Mouse (Mus musculus): ENCODE data around the gene Npas3. TPM values are rescaled to one million over a fixed set of nuclear protein-coding genes. Genes with fewer than 3 reads are reported as not detected.

The Npas3 gene
- 0.04 TPM in 1 of 2 replicates, not detected in the other for polyA plus RNA-seq (2012; rRNA removed)

DNA sequence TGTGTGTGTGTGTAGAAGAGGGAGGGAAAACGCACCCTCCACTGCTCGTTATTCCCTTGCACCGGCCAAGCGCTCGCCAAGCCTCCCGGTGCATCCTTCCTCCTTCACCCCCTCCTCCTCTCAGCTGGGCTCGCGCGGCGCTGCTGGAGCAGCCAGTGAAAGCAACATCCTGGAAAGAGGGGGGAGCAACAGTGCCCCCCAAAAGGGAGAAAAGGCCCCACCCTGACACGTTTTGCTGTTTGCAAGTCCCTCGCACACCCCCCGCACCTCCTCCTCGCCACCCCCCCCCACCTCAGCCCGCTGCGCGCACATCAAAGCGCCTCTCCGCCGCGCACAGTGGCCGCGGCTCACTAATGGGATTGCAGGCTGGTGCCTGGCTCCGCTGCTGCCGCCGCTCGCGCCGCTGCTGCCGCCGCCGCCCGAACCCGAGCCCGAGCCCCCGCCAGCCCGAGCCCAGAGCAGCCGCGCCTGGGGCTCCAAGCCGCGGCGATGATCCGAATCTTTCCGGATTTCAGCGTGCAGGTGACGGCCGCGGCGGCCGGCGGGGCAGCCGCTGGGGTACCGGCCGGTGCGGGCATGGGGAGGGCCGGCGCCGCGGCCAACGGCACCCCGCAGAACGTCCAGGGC lies at the start of gene Npas3:
Gene Npas3 (plus strand): TSS at position 577 of the 627 bp plus-strand sequence.
- no peak within 1 kb of the TSS for H3K4me3 ChIP-seq (ENCODE audit: control insufficient read depth, insufficient read depth, low read length)

DNA sequence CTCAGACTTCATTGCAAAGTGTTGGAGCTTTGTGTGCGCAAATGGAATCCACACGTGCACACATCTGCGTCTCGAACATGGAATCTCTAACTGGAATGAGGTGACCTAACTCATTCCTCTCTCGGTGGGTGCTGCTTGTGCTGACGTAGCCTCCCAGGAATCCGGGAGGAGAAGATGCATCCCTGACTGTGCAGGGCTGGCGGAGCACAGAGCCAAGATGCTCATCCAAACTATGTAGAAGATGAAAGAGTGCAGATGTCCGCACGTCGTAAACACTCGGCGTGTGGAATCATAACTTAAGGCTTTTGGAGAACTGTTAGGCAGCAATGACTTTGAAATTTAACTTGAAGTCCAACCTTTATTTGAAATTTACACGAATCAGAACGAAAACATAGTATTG lies 31.3 kb upstream of the Npas3 start:
- no peak for DNase-seq
- no peaks in the 10 kb centered on the region for H3K27me3 ChIP-seq (ENCODE audit: control insufficient read depth, insufficient read depth, low read length)
- no peak overlapping the region for H3K4me3 ChIP-seq (ENCODE audit: control insufficient read depth, insufficient read depth, low read length)
- WGBS, result 97% methylated on average over 15 of the region's 15 CpGs
- H3K36me3 ChIP-seq (ENCODE audit: control insufficient read depth, insufficient read depth, low read length), result no peaks in the 10 kb centered on the region
- TF ChIP-seq CTCF (IDR thresholded peaks at IDR 0.05; ENCODE audit: borderline replicate concordance, control insufficient read depth, extremely low read depth, insufficient read depth, low read length, poor library complexity), result no peak
- TF ChIP-seq POLR2A (IDR thresholded peaks at IDR 0.05; ENCODE audit: control insufficient read depth, extremely low read depth, insufficient read depth, low read length, poor library complexity), result no peak
- H3K4me1 ChIP-seq (replicated peaks; ENCODE audit: control insufficient read depth, insufficient read depth, low read length), result no peaks in the 10 kb centered on the region
- H3K27ac ChIP-seq (ENCODE audit: control insufficient read depth, insufficient read depth, low read length), result no peak overlapping the region

More for the DNA sequence above, at the start of gene Npas3:
- WGBS, result 1% methylated on average over 58 of the region's 62 CpGs
- Histone ChIP-seq H3K27me3 (ENCODE audit: control insufficient read depth, insufficient read depth, low read length) (peaks cover 6% of the 10 kb centered on the region; the same call in 1 of the 2 replicates), H3K36me3 (ENCODE audit: control insufficient read depth, insufficient read depth, low read length) (no peaks in the 10 kb centered on the region), H3K27ac (ENCODE audit: control insufficient read depth, insufficient read depth, low read length) (no peak within 1 kb of the TSS), H3K4me1 (replicated peaks; ENCODE audit: control insufficient read depth, insufficient read depth, low read length) (no peaks in the 10 kb centered on the region)
- TF ChIP-seq CTCF (IDR thresholded peaks at IDR 0.05; ENCODE audit: borderline replicate concordance, control insufficient read depth, extremely low read depth, insufficient read depth, low read length, poor library complexity) (no peak), POLR2A (IDR thresholded peaks at IDR 0.05; ENCODE audit: control insufficient read depth, extremely low read depth, insufficient read depth, low read length, poor library complexity) (no peak)
- no peak for DNase-seq

DNA sequence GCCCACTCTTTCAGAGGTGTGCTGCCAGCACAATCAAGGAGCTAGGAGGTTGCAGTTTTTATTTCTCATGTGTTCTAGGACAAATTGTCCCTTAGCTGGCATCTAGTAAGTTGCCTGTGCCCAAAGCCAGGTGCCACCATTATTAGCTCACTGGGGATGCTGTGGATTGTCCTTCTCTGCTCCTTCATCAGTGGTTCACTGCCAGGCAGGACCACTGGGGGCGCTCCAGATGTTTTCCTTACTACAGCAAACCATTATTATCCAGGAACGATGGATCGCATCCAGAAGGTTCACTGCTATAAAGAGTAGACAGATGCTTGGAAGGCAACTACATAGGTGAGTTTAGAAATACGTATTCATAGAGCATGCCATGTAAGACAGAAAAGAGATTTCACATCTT lies 25.7 kb upstream of the Npas3 start:
- Histone ChIP-seq H3K36me3 (ENCODE audit: control insufficient read depth, insufficient read depth, low read length) (no peaks in the 10 kb centered on the region), H3K27ac (ENCODE audit: control insufficient read depth, insufficient read depth, low read length) (no peak overlapping the region), H3K4me1 (replicated peaks; ENCODE audit: control insufficient read depth, insufficient read depth, low read length) (no peaks in the 10 kb centered on the region), H3K4me3 (ENCODE audit: control insufficient read depth, insufficient read depth, low read length) (no peak overlapping the region), H3K27me3 (ENCODE audit: control insufficient read depth, insufficient read depth, low read length) (no peaks in the 10 kb centered on the region)
- WGBS, result 77% methylated on average over 4 of the region's 4 CpGs
- TF ChIP-seq POLR2A (IDR thresholded peaks at IDR 0.05; ENCODE audit: control insufficient read depth, extremely low read depth, insufficient read depth, low read length, poor library complexity), result no peak
- no peak for TF ChIP-seq CTCF (IDR thresholded peaks at IDR 0.05; ENCODE audit: borderline replicate concordance, control insufficient read depth, extremely low read depth, insufficient read depth, low read length, poor library complexity)
- no peak for DNase-seq

DNA sequence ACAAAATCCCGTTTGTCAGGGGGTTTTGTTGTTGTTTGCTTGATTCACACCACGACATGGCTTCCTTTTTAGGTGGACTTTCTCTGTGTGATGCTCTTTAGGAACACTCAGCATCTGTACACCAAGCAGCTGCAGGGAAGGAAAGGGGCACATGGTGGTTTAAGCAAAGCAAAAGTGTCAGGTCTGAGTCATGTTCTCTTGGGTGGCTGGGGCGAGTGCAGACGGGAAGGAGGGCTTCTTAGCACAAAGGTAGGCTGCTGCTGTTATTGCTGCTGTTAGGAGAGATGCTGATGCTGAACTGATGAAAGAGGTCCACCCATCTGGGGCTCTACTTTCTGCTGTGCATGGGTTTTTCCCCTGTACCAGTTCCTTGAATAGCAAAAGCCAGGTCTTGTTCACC lies 21.1 kb upstream of the Npas3 start:
- no peaks in the 10 kb centered on the region for H3K27me3 ChIP-seq (ENCODE audit: control insufficient read depth, insufficient read depth, low read length)
- WGBS, result 44% methylated on average over 4 of the region's 4 CpGs
- H3K4me1 ChIP-seq (replicated peaks; ENCODE audit: control insufficient read depth, insufficient read depth, low read length), result no peaks in the 10 kb centered on the region
- no peak overlapping the region for H3K4me3 ChIP-seq (ENCODE audit: control insufficient read depth, insufficient read depth, low read length)
- DNase-seq, result no peak
- TF ChIP-seq POLR2A (IDR thresholded peaks at IDR 0.05; ENCODE audit: control insufficient read depth, extremely low read depth, insufficient read depth, low read length, poor library complexity), result no peak
- TF ChIP-seq CTCF (IDR thresholded peaks at IDR 0.05; ENCODE audit: borderline replicate concordance, control insufficient read depth, extremely low read depth, insufficient read depth, low read length, poor library complexity), result no peak
- H3K36me3 ChIP-seq (ENCODE audit: control insufficient read depth, insufficient read depth, low read length), result no peaks in the 10 kb centered on the region
- H3K27ac ChIP-seq (ENCODE audit: control insufficient read depth, insufficient read depth, low read length), result no peak overlapping the region

DNA sequence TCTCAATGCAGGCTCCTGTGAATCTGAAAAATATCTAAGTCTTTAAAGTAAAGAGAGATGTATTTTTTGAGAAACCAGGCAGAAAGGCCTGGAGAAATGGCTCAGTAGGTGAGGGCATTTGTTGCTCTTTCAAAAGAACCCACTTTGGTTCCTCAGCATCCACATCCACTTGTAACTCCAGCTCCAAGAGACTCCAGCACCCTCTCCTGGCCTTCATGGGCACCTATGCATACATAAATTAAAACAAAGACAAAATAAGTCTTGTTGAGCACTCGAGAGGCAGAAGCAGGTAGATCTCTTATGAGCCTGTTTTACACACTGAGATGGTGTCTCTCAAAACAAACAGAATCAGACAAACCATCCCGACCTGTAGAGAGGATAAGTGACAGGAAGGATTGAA lies 19.1 kb upstream of the Npas3 start:
- no peak overlapping the region for H3K4me3 ChIP-seq (ENCODE audit: control insufficient read depth, insufficient read depth, low read length)
- 53% methylated on average over 2 of the region's 2 CpGs for WGBS
- H3K27ac ChIP-seq (ENCODE audit: control insufficient read depth, insufficient read depth, low read length), result no peak overlapping the region
- TF ChIP-seq POLR2A (IDR thresholded peaks at IDR 0.05; ENCODE audit: control insufficient read depth, extremely low read depth, insufficient read depth, low read length, poor library complexity) (no peak), CTCF (IDR thresholded peaks at IDR 0.05; ENCODE audit: borderline replicate concordance, control insufficient read depth, extremely low read depth, insufficient read depth, low read length, poor library complexity) (no peak)
- no peaks in the 10 kb centered on the region for H3K4me1 ChIP-seq (replicated peaks; ENCODE audit: control insufficient read depth, insufficient read depth, low read length)
- no peak for DNase-seq
- H3K36me3 ChIP-seq (ENCODE audit: control insufficient read depth, insufficient read depth, low read length), result no peaks in the 10 kb centered on the region
- no peaks in the 10 kb centered on the region for H3K27me3 ChIP-seq (ENCODE audit: control insufficient read depth, insufficient read depth, low read length)

DNA sequence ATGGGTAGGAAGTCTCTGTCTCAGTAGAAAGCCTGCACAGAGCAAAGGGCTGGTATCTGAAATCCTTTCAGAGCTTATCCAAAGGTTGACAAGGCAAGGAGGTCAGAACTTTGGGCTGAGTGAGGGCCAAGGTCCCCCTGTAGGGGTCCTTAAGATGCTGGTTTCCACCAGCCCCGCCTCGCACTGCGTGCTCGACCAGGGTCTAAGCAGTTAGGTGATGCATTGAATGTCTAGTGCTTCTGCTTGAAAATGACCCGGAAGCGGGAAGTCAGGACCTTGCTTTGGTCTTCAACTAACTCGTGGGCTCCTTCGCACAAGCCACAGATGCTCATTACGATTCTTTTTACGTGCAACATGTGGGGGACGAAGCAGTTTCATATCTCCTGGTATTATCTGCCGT lies 2.3 kb upstream of the Npas3 start:
- TF ChIP-seq CTCF (IDR thresholded peaks at IDR 0.05; ENCODE audit: borderline replicate concordance, control insufficient read depth, extremely low read depth, insufficient read depth, low read length, poor library complexity), result no peak
- TF ChIP-seq POLR2A (IDR thresholded peaks at IDR 0.05; ENCODE audit: control insufficient read depth, extremely low read depth, insufficient read depth, low read length, poor library complexity), result no peak
- Histone ChIP-seq H3K27me3 (ENCODE audit: control insufficient read depth, insufficient read depth, low read length) (peaks cover 6% of the 10 kb centered on the region; the same call in 1 of the 2 replicates), H3K4me3 (ENCODE audit: control insufficient read depth, insufficient read depth, low read length) (no peak overlapping the region), H3K27ac (ENCODE audit: control insufficient read depth, insufficient read depth, low read length) (no peak overlapping the region), H3K4me1 (replicated peaks; ENCODE audit: control insufficient read depth, insufficient read depth, low read length) (no peaks in the 10 kb centered on the region), H3K36me3 (ENCODE audit: control insufficient read depth, insufficient read depth, low read length) (no peaks in the 10 kb centered on the region)
- no peak for DNase-seq
- 3% methylated on average over 12 of the region's 12 CpGs for WGBS
